Mouse (Mus musculus): ENCODE results near the gene Bbox1.

Bbox1 gene

DNA sequence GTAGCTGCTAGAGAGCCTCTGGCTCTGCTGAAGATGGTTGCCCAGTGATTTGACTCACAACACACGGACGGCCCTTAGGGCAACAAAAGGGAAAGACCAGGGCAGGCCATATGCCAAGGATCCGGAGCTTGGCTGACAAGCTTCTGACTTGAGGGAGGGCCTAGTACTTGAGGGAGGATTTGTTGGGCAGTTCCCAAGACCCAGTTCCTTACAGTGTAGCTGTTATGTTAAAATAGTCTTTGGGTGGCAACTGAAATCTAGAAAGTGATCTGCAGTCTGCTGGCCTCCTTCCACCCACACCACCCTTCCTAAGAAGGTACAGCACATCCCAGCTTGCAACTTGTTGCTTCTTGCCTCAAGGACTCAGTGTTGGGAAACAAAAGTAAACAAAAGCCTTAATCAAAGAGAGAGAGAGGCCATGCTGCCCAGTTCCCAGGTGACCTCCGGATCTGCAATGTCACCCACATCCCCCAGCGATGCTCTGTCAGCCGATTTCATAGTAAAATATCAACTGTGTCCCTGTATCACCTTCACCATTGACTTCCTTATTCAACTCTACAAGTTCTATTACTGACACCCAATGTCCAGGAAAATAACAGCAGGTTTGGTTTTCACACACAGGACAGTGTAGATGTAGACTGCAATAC lies at the start of gene Bbox1:
TSS of gene Bbox1 (minus strand) at position 52 of the 647 bp plus-strand sequence.
- no peak for DNase-seq (ENCODE audit: low read depth in 2 of 2, low spot score in 2 of 2)

DNA sequence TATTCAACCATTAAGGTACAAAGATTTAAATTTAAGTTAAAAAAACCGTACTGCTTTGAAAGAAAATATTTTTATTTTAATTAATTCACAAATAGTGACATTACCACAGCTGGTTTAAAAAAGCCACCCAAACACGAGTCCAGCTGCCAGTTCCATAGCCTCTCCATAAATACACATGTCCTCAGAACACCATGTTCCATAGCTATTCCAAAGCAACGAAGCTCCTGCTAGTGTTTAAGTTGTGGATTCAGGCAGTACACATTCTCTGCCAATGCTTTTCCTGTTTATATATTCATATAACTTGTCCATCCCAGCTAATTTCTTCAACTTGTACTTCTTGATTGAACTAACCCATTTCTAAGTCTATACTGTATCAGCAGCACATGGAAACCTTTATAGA lies 49.5 kb upstream of the Bbox1 start:
- DNase-seq (ENCODE audit: low read depth in 2 of 2, low spot score in 2 of 2), result no peak

DNA sequence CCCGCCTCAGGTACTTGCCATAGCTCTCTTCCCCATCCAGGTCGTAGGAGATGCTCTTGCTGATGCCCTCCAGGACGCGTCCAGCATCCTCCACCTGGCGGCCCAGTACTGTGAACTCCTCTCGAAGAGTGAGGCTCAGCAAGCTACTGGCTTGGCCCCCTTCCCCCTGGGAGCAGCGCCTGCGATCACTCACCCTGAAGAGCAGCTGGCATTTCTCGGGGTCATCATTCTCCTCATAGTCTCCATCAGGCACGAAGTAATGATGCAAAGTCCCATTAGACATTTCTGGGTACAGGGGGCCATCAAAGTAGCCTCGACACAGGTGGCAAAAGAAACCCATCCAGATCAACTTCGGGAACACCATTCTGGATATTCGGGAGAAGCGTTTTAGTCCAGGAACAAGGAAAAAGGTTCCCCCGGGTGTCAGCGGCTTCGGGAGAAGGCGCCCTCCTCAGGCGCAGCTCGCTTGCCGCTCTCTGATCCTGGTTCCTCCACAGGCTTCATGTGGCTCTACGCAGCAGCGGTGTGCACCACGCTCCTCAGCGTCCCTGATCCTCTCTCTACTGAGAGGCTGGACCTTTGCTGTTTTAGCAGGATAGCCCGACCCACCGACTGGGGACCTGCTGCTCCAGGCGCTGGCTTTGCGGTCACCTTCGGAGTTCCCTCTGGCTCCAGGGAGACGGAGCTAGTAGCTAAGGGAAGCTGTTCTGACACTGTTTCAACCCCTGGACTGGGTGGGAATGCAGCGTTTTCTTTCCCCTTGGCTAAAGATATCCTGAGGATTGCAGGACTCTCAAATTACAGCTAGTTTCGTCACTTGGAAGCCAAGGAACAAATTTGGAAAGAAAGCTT lies 48.3 kb upstream of the Bbox1 start, which contains the start of gene Fibin:
TSS of gene Fibin (minus strand) at position 752 of the 852 bp plus-strand sequence.
- DNase-seq (ENCODE audit: low read depth in 2 of 2, low spot score in 2 of 2), result no peak

DNA sequence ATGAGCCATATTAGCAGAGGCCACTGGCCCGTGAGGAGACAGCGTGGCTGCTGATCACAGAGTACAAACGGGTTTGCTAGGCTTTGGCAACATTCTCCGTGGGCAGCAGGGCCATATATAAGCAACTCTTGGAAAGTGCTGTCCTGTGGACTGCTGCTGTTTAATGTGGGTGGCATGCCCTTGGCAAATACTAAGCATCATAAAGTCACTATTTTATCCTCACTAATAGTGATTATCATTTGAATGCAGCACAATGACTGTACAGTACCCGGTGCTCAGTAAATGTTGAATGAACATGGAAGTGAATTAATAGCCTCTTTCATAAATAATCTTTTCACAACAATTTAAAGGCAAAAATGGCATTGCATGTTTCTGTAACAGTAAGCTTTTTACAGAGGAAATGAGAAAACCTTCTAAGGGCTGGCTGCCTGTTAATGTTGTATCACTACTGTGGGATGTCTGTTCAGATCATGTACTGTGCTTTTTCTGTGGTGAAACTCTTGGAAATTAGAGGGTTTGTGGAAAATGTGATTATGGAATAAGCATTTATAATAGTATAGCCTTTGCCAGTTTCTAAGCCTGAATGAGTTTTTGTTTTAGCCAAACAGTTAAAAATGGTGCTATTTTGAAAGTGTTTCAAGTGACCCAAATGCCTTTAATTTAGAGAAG lies 39.1 kb upstream of the Bbox1 start:
- no peak for DNase-seq (ENCODE audit: low read depth in 2 of 2, low spot score in 2 of 2)

DNA sequence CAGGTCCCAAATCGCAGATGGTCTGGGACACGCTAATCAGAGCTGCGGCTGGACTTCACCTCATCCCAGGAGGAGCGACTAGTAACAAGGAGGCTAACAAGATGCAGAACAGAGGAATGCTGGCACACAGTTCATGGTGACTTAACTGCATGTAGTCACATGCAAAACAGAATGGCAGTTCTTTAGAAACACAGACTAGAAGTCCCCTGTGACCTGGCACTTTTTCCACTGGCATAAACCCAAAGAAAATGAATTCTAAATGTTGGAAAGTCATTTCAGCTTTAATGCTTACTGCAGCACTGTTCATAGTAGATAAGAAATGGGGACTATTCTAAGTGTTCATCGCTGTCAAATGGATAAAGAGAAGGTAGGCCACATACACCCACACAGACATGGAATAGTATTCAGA lies 37.5 kb upstream of the Bbox1 start:
- no peak for DNase-seq (ENCODE audit: low read depth in 2 of 2, low spot score in 2 of 2)

DNA sequence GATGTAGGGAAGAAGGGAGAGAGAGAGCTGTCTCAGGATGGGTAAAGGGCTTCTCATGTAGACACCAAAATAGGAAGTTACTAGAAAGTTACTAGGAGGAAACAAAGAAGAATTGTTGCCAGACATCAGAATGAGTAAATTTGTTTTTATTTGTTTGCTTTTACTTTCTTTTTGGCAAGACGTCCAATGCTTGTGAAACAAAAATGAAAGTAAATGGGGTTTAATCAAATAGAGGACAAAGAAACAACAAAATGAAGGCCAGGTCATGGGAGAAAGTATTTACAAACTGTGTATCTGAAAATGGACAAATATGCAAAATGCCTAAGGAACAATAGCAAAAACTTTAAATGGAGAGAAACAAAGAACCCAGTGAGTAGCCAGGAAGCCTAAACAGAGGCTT lies 37.0 kb upstream of the Bbox1 start:
- DNase-seq (ENCODE audit: low read depth in 2 of 2, low spot score in 2 of 2), result no peak

DNA sequence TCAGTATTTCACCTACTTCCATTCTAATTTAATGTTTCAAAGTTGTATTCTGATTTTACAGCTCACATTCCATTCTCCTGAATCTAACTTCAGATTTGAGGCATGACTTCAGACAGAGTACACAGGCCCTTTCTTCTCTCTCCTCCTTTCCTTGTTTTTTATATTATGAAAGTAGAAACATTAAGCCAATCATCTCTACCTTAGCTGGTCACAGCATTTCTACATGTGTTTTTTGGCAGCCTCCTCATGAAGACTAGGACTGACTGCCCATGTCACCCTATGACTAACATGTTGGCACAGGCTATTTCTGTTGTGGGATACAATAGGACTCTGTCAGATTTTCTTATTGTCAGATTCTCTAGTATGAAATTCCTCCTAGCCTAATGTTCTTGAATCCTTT lies 14.6 kb upstream of the Bbox1 start:
- DNase-seq (ENCODE audit: low read depth in 2 of 2, low spot score in 2 of 2), result no peak

DNA sequence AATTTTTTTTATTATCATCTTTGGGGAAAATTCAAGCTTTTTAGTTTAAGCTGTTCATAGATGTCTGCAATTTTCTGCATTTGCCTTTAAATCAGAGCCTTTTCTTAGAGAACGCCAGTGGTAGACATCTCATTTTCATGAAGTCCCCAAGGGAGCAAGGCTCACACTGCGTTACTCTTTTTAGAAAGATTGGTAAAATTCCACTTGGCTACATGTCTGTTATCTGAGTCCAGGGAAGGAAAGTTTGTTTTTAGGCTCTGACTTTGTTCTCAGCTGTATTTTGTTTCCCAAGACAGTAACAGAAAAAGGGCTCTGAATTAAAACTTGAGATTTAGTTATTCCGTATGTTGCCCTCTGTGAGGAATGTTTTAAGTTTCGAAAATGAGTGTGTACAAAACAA lies 5.6 kb upstream of the Bbox1 start:
- DNase-seq (ENCODE audit: low read depth in 2 of 2, low spot score in 2 of 2), result no peak

DNA sequence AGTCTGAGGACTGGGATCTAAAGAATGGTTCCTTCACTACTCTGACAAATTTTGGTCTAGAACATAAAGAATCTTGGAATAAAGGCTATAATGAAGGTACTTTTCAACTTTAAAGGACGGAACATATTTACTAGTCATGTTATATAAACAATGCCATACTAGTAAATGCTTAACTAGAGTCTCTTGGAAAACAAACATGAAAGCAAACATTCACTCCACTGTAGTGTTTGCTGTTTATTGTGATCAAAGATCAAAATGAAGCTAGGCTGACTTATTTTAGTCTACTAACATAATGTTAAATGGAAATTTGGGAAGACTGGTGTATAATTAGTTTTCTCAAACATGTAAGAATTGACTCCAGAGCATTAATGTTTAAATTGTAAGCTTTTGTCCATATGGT lies 4.9 kb upstream of the Bbox1 start:
- DNase-seq (ENCODE audit: low read depth in 2 of 2, low spot score in 2 of 2), result no peak

DNA sequence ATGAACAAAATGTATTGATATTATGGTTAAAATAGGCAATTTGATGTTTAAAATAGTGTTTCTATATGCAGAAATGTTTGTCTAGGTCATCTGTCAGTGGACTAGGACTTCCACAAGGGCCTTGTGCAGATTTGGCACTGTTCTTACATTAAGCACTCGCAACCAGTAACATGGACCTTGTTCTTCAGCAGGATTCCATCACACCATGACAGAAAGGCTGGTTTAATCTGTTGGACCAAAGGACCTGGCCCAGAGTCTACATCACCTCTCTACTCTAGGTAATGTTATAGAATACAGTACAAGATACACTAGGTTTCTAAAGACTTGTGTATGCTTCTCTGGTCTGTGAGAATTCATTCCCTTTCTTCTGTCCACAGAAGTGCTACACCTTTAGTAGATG lies 4.4 kb upstream of the Bbox1 start:
- no peak for DNase-seq (ENCODE audit: low read depth in 2 of 2, low spot score in 2 of 2)

DNA sequence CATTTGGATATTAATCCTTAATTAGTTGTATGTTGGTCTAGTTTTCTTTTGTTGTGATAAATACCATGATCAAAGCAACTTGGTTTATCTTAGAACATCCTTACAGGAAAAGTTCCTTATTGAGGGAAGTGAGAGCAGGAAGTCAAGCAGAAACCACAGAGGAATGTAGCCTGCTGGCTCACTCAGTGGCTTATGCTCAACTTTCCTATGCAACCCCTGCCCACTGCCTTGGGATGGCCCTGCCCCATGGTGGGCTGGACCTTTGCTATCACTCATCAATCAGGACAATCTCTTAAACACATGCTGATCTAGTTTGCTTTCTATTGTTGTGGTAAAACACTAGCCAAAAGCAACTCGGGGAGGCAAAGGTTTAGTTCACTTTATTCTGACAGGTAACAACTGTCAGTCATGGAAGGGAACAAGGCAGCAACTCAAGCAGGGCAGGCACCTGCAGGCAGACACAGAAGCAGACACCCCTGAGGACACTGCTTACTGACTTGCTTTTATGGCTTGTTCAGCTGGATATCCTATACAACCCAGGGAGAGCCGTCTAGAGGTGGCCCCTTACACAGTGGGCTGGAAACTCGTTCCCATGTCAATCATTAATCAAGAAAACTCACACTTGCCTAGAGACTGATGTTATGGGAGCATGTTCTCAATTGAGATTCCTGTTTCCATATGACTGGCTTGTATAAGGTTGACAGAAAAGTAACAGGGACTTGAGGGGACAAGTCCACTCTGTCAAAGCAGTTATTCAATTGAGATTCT lies 1.9 kb upstream of the Bbox1 start:
- DNase-seq (ENCODE audit: low read depth in 2 of 2, low spot score in 2 of 2), result no peak

DNA sequence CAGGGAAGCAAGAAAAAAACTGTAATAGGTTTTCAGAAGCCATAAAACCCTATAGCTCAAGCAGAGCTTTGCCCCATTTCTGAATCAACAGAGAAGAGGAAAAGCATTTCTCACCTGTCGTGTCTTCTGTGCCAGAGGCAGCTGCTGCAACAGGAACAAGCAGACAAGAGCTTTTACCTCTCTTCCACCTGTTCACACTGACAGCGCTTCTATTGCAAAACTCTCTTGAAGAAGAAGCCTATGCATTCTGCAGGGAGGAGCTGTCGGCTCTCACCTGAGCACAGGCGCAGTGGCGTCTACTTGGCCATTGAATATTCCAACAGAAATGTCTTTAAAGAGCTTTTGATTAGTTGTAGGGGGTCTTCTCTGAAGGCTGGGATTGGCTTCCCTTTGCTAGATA lies 286 bp downstream of the Bbox1 start:
- DNase-seq (ENCODE audit: low read depth in 2 of 2, low spot score in 2 of 2), result no peak

DNA sequence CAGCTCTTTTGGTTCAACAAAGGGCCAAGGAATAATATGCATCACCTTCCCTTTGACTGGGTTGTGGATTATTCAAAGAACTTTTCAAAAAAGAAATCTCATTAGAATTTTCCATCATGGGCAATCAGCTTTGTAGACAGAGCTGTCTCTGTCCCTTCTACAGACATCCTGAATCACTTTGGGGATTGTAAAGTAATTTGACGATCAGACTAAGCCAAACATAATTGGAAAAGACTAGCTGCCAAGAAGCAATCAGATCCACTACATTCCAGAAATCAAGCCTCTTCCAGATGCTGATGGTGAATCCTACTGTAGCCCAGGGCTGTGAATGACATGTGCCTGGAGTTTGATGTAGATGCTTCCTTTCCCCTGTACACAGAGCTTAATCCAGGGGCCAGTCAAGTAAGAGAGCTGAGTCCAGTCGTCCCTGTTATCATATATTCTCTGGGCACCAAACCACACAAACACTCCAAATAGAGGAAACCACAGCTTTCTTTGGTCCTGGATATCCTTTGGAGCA lies 995 bp downstream of the Bbox1 start:
- no peak for DNase-seq (ENCODE audit: low read depth in 2 of 2, low spot score in 2 of 2)

DNA sequence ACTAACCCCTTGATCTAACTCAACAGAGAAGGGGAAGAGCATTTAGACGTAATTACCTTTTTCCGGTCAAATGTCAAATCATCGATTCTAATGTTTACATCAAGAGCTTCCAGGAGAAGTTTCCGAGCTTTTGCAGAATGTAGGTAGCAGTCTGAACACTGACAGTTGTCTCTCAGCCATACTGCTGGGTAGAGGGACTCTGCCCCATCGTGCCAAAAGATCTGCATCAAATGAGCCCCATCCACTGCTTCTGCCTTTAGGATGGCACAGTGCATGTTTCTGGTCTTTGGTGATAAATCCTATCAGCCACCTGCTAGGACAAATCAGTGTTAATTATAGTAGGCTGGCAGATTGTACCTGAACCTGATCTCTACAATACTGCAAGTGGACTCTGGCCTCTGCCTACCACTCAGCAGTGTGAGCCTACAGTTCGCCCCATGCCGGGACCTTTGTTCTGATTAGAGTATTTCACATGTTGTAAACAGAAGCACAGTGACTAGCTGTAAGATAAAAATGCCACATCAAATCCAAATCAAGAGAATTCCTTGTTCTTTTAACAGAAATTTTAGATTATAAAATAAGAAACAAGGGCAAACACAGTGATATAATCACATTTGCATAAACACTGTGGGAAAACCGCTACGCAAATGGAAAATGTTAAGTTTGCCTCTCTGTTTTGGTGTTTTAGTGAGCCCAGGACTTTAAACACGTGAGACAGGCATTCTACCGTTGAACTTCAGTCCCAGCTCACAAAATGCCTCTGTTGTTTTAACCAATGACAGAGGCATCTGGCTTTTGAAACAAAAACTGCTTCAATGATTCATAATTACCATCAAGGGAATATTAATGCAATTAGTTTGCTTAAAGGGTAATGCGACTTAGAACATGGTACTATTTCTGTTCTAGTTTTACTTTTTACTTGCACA lies 8.7 kb downstream of the Bbox1 start:
- no peak for DNase-seq (ENCODE audit: low read depth in 2 of 2, low spot score in 2 of 2)

DNA sequence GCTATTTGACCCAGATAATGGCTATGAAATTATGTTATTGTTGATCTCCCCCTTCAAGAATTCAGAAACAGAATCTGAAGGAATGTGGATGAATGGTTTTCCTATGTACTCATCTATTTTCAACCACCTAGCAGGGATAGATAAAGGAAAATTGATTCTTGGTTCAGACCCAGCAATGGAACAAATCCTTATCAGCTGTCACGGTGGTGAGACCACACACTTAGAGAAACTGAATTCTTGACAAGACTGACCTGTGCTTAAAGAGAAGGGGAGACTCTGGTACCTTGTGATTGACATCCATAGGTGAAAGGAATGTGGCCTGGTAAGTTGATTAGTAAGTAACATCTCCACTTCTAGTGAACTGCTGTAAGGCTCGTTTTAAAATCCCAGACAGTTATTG lies 12.1 kb downstream of the Bbox1 start:
- DNase-seq (ENCODE audit: low read depth in 2 of 2, low spot score in 2 of 2), result no peak

DNA sequence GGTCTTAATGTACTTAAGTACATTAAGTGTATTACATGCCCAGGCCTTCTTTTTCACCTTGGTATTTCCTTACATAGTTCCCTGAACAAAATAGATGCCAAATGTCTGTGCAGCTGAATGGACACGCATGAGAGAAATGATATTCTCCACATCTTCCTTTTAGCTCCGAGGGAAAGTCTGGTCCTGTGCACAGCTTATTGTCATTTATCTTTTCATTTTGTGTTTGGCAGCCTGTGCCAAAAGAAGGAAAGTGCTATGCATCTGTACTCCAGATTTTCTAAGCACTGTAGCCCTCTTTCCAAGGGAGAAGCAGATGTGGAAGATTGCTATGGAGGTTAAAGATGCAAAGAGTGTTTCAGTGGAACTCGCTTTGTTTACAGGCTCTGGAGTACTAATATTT lies 13.0 kb downstream of the Bbox1 start:
- no peak for DNase-seq (ENCODE audit: low read depth in 2 of 2, low spot score in 2 of 2)

DNA sequence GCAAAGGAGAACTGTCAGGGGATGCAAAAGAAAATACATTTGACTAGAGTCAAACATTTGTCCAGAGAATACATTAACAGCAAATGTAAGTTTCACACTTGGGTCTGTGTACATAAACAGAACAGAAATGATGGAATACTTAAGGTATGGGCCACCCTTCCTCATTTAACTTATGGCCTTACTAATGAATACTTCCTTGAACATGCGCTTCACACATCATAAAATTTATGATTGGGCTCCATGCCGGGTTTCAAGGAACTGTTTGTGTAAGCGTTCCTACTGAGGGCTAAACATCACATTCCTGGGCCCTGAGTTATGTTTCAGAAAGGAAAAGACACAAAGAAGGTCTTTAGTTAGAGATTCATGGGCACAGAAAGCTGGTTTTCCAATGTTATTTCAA lies 19.4 kb downstream of the Bbox1 start:
- no peak for DNase-seq (ENCODE audit: low read depth in 2 of 2, low spot score in 2 of 2)

DNA sequence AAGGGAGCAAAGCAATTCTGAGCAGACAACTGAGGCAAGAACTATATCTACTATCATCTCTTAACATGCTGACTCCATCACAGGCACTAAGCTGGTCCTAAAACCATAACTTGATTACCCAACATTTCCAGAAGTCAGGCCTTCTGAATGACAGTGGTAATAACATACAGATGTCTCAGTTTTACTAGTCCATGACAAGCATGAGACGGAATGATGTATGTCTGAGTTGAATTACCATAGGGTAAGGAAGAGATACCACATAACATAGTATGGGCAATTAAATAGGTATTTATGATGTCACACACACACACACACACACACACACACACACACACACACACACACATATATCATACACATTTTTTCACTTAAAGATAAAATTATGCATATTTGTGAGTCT lies 26.4 kb downstream of the Bbox1 start:
- DNase-seq (ENCODE audit: low read depth in 2 of 2, low spot score in 2 of 2), result no peak

DNA sequence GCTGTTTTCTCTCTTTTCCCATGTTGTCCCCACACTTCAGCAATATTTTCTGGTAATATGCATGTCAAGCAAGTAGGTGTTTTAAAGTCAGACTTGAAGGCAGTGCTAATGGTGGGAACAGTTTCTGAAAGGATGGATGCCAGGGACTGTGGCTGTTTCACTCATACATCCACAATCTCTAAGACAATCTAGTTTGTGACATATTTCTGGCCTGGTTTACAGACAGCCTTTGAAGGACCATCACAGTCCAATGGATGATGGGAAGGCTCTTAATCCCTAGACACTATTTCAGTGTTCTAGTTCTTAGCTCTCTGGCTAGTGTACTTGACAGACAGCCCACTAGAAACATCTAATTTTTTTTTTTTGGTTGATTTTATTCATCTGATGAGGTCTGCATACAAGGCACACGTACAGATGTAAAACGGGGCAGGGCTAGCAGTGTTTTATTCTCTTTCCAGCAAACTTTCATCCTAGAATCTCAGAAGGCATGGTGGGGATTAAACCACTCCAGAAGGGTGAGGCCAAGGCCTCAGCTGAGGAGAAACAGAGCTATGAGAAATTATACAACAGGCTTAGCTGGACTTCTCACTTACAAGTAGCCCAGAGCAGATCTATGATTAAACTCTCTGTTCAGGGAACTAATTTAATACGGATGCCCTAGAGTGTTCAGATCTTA lies 28.4 kb downstream of the Bbox1 start:
- DNase-seq (ENCODE audit: low read depth in 2 of 2, low spot score in 2 of 2), result no peak

DNA sequence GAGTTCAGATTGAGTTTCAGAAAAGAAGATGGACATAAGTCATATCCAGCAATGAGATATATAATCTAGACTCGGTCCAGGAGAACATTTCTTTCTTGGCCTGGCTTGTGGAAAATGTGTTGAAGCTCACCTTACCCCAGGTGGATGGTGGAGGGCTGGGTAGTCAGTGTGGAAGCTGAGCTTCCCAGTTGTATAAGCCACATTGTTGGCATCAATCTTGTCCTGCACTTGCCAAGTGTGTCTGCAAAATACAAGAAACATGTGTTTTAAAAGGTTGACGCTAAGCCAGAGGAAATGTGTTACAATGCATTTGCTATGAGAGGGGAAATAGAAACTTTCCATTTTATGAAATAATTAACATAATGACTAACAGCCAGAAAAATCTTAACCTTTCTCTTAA lies 38.9 kb downstream of the Bbox1 start:
- DNase-seq (ENCODE audit: low read depth in 2 of 2, low spot score in 2 of 2), result no peak
